Mouse (Mus musculus) embryonic facial prominence, embryonic 13.5 days (tissue): Measurements from ENCODE around the gene Tmbim4. TPM values are rescaled to one million over a fixed set of nuclear protein-coding genes. Genes with fewer than 3 reads are reported as not detected.

Experiments used
- polyA plus RNA-seq: library from polyadenylated mRNA; unstranded; fragments of >200 nt; fragmentation: Nextera tagmentation; extraction: Ambion mirVana; gene quantifications from 2 replicates; pipeline ENCODE4 v1.2.1, GENCODE M21; 2015

The Tmbim4 gene
- polyA plus RNA-seq, 1 experiment from 2014 or later: 83.3 TPM

Other genes with a start within 250 kb of the Tmbim4 start
- 11.3 and 11.4 TPM in 2 replicates for gene Helb, start 88.6 kb upstream of the Tmbim4 start, polyA plus RNA-seq
- gene Irak3, start 540 bp downstream of the Tmbim4 start, polyA plus RNA-seq: 2.0 and 2.3 TPM in 2 replicates
- gene Llph, start 25.5 kb downstream of the Tmbim4 start, polyA plus RNA-seq: 52.2 and 54.6 TPM in 2 replicates